Comparison of ENCODE assay signal across 17 mouse cellular contexts in the genomic region with DNA sequence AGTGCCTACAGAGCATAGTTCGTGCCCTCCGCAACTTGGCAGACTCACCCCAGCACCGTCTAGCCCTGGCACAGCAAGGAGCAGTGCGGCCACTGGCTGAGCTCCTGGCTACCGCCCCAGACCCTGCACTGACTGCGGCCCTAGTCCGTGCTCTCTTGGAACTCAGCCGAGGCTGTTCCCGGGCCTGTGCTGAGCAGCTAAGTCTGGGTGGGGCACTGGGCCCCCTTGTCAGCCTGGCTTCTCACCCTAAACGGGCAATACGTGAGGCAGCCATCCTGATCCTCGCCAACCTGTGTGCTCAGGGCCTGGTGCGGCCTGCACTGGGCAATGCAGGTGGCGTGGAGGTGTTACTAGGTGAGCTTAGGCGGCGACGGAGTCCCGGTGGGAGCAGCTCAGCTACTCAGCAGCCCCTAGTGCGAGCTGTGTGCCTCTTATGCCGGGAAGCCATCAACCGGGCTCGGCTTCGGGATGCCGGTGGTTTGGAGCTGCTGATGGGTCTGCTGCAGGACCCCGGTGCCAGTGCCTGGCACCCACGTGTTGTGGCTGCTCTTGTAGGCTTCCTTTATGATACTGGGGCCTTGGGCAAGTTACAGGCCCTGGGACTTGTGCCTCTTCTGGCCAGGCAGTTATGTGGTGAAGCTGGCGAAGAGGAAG. TPM values are rescaled to one million over a fixed set of nuclear protein-coding genes. Genes with fewer than 3 reads are reported as not detected.
A peak's percentile ranks its signal among the peaks of the same experiment; 100 is the strongest.
DNase-seq lines count a peak whose midpoint lies in the region; ATAC-seq and TF ChIP-seq lines count a peak whose summit lies in the region.
"Had no signal": no experiment of that assay in that cellular context is flagged by ENCODE, and none has a peak within 500 bp of the region (broad histone marks: within the 10 kb centered on the region; RNA-seq: fewer than 3 reads in every experiment).

No protein-coding gene starts in this region.

- peaks cover 19% of the 10 kb centered on the region for H3K4me1 ChIP-seq in limb, embryonic 13.5 days

- intact Hi-C loops in gastrocnemius, adult 2 months (cut with DNase I), result loop anchor here (10.0 kb wide), 1 partner anchor 385 kb away; no protein-coding TSS in a partner anchor
- intact Hi-C loops in left cerebral cortex, postnatal 4 days (cut with DNase I), result loop anchor here (10.0 kb wide), 1 partner anchor 175 kb away; a partner anchor contains a TSS

- no peak for ATAC-seq in limb, embryonic 13.5 days (ENCODE audit: low FRiP score, low read depth)
- ATAC-seq: midbrain, embryonic 16.5 days had no signal

- no peak overlapping the region for H3K4me3 ChIP-seq in gastrocnemius, adult 2 months
- no peak overlapping the region for H3K4me3 ChIP-seq in limb, embryonic 13.5 days
- H3K4me3 ChIP-seq: neural tube, embryonic 15.5 days had no signal

- H3K9ac ChIP-seq in limb, embryonic 13.5 days, result peak overlapping the region; percentile 51
- H3K9ac ChIP-seq: neural tube, embryonic 15.5 days had no signal

- H3K36me3 ChIP-seq in limb, embryonic 13.5 days, result peaks cover 55% of the 10 kb centered on the region

- H3K27me3 ChIP-seq in limb, embryonic 13.5 days, result no peaks in the 10 kb centered on the region
- H3K27me3 ChIP-seq: CH12.LX; neural tube, embryonic 15.5 days had no signal

- WGBS in limb, embryonic 13.5 days, result 93% methylated on average over 27 of the region's 27 CpGs

- peak; percentile 52 for DNase-seq in gastrocnemius, adult 2 months
- no peak for DNase-seq in gastrocnemius, postnatal 25 days
- DNase-seq in left cerebral cortex, postnatal 4 days, result peak; percentile 43
- no peak for DNase-seq in left cerebral cortex, adult 9 months (ENCODE audit: low spot score in 2 of 2)
- peak; percentile 59 for DNase-seq in cerebellum, adult 9-10 months
- DNase-seq in gastrocnemius, adult 8-10 months (ENCODE audit: low spot score in 2 of 2), result no peak
- DNase-seq: heart, postnatal 10 days had no signal

- no peak for TF ChIP-seq CTCF in gastrocnemius, adult 2 months (IDR thresholded peaks at IDR 0.05)

- H3K4me2 ChIP-seq in limb, embryonic 13.5 days (replicated peaks), result no peak overlapping the region; the same call in 1 of the 2 replicates

- no peak overlapping the region for H3K27ac ChIP-seq in gastrocnemius, adult 2 months
- H3K27ac ChIP-seq in limb, embryonic 13.5 days, result no peak overlapping the region
- H3K27ac ChIP-seq: neural tube, embryonic 15.5 days had no signal

- H3K9me3 ChIP-seq in limb, embryonic 13.5 days, result no peaks in the 10 kb centered on the region
- H3K9me3 ChIP-seq: neural tube, embryonic 15.5 days had no signal

RNA-seq across cellular contexts. Expression of a gene that starts 2.4 kb away (rescaled TPM):
- total RNA-seq in gastrocnemius, adult 2 months (2021), result 1 to 10 TPM; 1.9 to 2.1 TPM
- 1 to 10 TPM; 1.7 to 2.0 TPM for total RNA-seq in gastrocnemius, postnatal 25 days (2021)
- total RNA-seq in left cerebral cortex, postnatal 4 days (2021), result 1 to 10 TPM; 5.0 to 5.2 TPM
- 9.2 and 9.6 TPM in 2 replicates for polyA plus RNA-seq in limb, embryonic 13.5 days (2015; fragmentation: Nextera tagmentation; extraction: Ambion mirVana)
- total RNA-seq in gastrocnemius, adult 8-10 months (2022), result 1 to 10 TPM; 1.7 to 3.0 (median 1.9) TPM

RNA-seq across cellular contexts. Expression of a gene that starts 3.1 kb away (rescaled TPM):
- 1 to 10 TPM; 7.2 to 8.0 TPM for total RNA-seq in gastrocnemius, adult 2 months (2021)
- 1 to 10 TPM; 5.8 to 8.7 TPM for total RNA-seq in gastrocnemius, postnatal 25 days (2021)
- total RNA-seq in left cerebral cortex, postnatal 4 days (2021), result 10 to 100 TPM; 10.3 to 11.2 TPM
- polyA plus RNA-seq in limb, embryonic 13.5 days (2015; fragmentation: Nextera tagmentation; extraction: Ambion mirVana), result 16.6 and 18.5 TPM in 2 replicates
- 10 to 100 TPM in 1 of 4 experiments, 1 to 10 TPM in 3; 7.3 to 11.0 (median 8.7) TPM for total RNA-seq in gastrocnemius, adult 8-10 months (2022)

RNA-seq across cellular contexts. Expression of a gene that starts 6.4 kb away (rescaled TPM):
- 1 to 10 TPM; 5.2 to 7.6 TPM for total RNA-seq in gastrocnemius, adult 2 months (2021)
- 10 to 100 TPM in 1 of 2 experiments, 1 to 10 TPM in 1; 9.0 to 10.2 TPM for total RNA-seq in gastrocnemius, postnatal 25 days (2021)
- 10 to 100 TPM; 36.9 to 37.6 TPM for total RNA-seq in left cerebral cortex, postnatal 4 days (2021)
- polyA plus RNA-seq in limb, embryonic 13.5 days (2015; fragmentation: Nextera tagmentation; extraction: Ambion mirVana), result 48.8 and 49.1 TPM in 2 replicates
- 1 to 10 TPM; 3.3 to 4.1 (median 3.6) TPM for total RNA-seq in gastrocnemius, adult 8-10 months (2022)
- total RNA-seq: CH12.LX had no signal

RNA-seq across cellular contexts. Expression of a gene that starts 25.2 kb away (rescaled TPM):
- not detected for total RNA-seq in gastrocnemius, adult 2 months (2021)
- total RNA-seq in gastrocnemius, postnatal 25 days (2021), result not detected
- total RNA-seq in left cerebral cortex, postnatal 4 days (2021), result not detected
- polyA plus RNA-seq in limb, embryonic 13.5 days (2015; fragmentation: Nextera tagmentation; extraction: Ambion mirVana), result 0.29 and 0.36 TPM in 2 replicates
- total RNA-seq in gastrocnemius, adult 8-10 months (2022), result not detected
- total RNA-seq: adrenal gland, postnatal 36 days; heart, postnatal 10 days; layer of hippocampus, adult 18-20 months had no signal
- polyA plus RNA-seq: cortical plate, adult 2 months; intestine, embryonic 14.5 days; limb, embryonic 11.5 days; midbrain, embryonic 16.5 days had no signal

RNA-seq across cellular contexts. Expression of a gene that starts 34.1 kb away (rescaled TPM):
- 1,000 to 10,000 TPM; 1,384 to 2,252 TPM for total RNA-seq in gastrocnemius, adult 2 months (2021)
- 1,000 to 10,000 TPM; 1,477 to 1,564 TPM for total RNA-seq in gastrocnemius, postnatal 25 days (2021)
- 1 to 10 TPM; 3.2 TPM for total RNA-seq in left cerebral cortex, postnatal 4 days (2021)
- 24.2 and 27.0 TPM in 2 replicates for polyA plus RNA-seq in limb, embryonic 13.5 days (2015; fragmentation: Nextera tagmentation; extraction: Ambion mirVana)
- total RNA-seq in gastrocnemius, adult 8-10 months (2022), result 1,000 to 10,000 TPM; 1,058 to 1,573 (median 1,397) TPM
- polyA plus RNA-seq: intestine, embryonic 14.5 days; stomach, embryonic 14.5 days had no signal

Comparison
In these comparisons a context has a peak if more than half of its experiments do, and no peak if none do; other contexts are left out.
1. DNase-seq: peak in gastrocnemius, adult 2 months (single experiment), left cerebral cortex, postnatal 4 days (single experiment) and cerebellum, adult 9-10 months (single experiment); none in gastrocnemius, postnatal 25 days (single experiment), left cerebral cortex, adult 9 months (0 of 2) and gastrocnemius, adult 8-10 months (0 of 2).